Mouse (Mus musculus) adrenal gland, postnatal 10 days (tissue): Measurements from ENCODE around the gene Rhoc. TPM values are rescaled to one million over a fixed set of nuclear protein-coding genes. Genes with fewer than 3 reads are reported as not detected.
"Not testable (repeated sequence)": the region's sequence is repeated elsewhere in the genome, so short reads cannot be mapped to it uniquely, and the experiment has no call there.

Experiments
- DNase-seq: peaks from one replicate; pipeline ENCODE4 v3.0.0; 2021; ENCODE audit warnings: mixed read lengths
- total RNA-seq, 2 experiments: library from RNA; stranded (reverse); gene quantifications; 2 replicates each; pipeline ENCODE4 v1.2.3; 2021

The Rhoc gene
- total RNA-seq, 2 experiments from 2014 or later, result 156 to 166 TPM

- DNase-seq, result no peak
Observed at GRCm38 (mm10) chr3:104783971-104784500, 4.1 kb upstream of the Rhoc start.

GRCm38 (mm10) chr3:104785284-104785683, 2.9 kb upstream of the Rhoc start:
- no peak for DNase-seq

DNA sequence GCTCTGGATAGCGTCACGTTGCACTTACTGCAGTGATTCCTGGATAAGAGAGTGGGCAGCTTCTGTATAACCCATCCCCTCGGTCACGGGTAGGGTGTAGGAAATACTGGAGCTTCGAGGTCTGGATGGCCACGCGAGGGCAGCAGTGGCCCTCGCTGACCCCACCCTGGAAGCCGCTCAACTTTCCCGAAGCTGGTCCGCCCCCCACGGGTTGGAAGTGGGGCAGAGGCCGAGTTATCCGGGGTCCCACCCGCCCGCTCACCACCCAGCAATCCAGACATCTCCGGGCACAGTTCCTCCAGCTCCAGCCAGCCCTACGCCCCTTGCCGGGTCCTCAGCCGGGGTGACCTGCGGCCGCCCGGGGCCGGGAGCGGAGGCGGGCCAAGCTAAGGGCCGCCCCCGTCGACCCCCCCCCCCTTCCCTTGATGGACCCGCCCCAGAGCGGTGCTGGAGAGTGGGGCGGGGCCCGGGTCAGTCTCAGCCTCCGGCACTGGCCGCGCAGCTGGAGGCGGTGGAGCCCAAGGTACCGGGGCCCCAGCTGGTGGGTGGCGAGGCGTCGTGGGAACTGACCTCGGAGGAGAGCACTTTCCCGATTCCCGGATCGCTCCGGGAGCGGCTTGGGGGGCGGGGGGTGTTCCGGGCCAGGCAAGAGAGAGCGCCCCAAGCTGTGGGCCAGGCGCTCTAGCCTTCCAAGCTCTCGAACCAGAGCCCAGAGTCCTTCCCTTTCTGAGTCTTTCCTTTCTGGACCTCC, 561 bp downstream of the Rhoc start:
- DNase-seq, result peak; percentile 90

DNA sequence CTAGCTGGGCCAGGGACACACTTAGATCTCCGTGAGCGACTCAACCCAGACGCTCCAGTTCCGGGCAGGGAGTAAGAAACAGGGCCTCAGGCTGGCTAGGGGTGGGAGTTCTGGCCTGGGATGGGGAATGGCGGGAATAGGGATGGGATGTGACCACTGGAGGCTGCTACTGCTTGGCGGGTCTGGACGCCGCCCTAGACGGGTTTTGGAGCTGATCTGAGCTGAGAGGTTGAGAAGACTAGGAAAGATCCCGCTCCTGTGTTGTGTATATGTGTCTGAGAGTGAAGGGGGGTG, 1.1 kb downstream of the Rhoc start:
- DNase-seq, result peak; percentile 46

DNA sequence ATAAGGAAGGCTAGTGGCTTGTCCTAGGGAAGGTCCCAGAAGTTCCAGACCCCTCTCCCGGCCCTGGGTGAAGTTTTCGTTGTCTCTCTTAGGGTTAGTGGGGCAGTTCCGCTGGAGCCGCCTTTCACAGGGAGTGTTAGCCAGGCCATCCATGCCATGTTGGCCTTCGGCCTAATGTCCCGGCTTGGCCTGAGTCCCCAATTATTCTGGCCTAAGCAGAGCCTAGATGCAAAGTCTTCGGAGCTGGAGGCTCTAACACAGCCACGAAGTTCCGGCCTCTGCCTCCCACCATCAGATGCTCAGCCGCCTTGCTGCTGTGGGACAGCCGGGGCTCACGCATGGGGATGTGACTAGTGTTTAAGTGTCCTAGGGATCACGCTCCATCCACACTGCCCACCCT, 1.6 kb downstream of the Rhoc start:
- DNase-seq, result peak; percentile 81

GRCm38 (mm10) chr3:104790401-104790937, 2.3 kb downstream of the Rhoc start:
- peak; percentile 51 for DNase-seq

GRCm38 (mm10) chr3:104791017-104791416, 2.8 kb downstream of the Rhoc start:
- no peak for DNase-seq

GRCm38 (mm10) chr3:104791671-104792070, 3.5 kb downstream of the Rhoc start:
- no peak for DNase-seq

GRCm38 (mm10) chr3:104792360-104793270, 4.4 kb downstream of the Rhoc start:
- DNase-seq, result no peak

- DNase-seq, result peak; percentile 93
Observed at GRCm38 (mm10) chr3:104793871-104794828, 6.0 kb downstream of the Rhoc start.

GRCm38 (mm10) chr3:104794953-104795470, 6.8 kb downstream of the Rhoc start:
- DNase-seq, result no peak

DNA sequence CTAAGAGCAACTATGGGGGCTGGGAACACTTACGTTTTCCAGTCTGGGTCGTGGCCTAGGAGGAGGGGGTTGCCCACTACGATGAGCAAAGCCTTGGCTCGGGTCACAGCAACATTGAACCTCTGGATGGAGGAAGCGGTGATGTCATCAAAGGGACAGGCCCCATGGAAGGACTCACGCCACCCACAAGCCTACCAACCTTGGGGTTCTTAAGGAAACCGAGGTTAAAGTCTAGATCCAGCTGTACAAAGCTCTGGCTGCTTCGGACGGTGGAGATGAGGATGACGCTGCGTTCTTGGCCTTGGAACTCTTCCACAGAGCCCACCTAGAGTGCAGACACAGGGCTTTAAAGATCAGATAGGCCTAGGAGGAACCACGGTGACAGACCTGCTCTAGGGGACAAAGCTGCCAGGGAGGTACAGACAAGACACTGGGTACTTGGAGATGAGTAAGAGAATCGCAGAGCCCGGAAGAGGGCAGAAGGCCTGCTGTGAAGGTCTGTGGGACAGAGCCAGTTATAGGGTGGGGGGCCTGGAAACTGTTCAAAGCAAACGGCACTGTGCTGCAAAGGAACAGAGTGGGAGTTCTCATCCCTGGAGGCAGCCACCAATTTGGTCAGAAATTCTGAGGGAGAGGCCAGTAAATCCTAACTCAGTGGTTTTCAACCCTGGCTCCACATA, 7.6 kb downstream of the Rhoc start:
- peak; percentile 40 for DNase-seq

- no peak for DNase-seq
Observed at GRCm38 (mm10) chr3:104796430-104797082, 8.4 kb downstream of the Rhoc start.

DNA sequence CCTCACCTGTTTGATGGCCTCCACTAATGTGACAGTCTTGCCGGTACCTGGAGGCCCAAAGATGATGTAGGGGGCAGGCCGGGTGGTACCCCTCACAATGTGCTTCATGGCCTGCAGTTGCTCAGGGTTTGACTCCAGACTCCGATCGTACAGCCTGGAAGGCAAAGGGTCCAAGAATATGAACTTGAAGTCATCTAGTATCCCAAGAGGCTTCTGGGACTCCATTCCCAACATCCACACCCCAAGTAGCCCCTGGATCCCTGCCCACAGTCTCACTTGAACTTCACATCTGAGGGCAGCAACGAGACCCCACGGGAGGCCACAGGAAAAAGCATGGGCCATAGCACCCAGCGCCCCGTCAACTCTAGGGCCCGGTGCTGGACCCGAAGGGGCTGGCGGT, 12.5 kb downstream of the Rhoc start:
- no peak for DNase-seq

- DNase-seq, result no peak
Observed at GRCm38 (mm10) chr3:104801481-104801880, 13.3 kb downstream of the Rhoc start.

GRCm38 (mm10) chr3:104804312-104804711, 16.1 kb downstream of the Rhoc start:
- no peak for DNase-seq

- no peak for DNase-seq
Observed at GRCm38 (mm10) chr3:104805539-104805938, 17.4 kb downstream of the Rhoc start.

DNA sequence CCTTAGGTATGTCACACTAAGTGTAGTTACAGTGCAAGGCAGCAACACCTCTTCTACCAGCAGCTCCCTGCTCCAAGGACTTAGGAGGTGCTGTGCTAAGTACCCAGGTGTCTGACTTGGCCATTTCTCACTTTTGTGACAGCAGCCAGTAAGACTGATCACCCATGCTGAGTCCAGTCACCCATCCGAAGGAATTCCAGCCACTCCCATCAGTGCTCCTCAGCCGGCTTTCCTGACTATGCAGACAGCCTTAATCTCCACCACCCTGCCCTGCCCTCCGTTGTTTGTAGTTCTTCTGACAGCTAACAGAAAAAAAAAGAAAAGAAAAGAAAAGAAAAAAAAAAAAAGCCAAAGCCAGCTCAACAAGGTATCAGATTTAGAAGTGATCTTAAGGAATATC, 23.6 kb downstream of the Rhoc start:
- DNase-seq, result no peak

DNA sequence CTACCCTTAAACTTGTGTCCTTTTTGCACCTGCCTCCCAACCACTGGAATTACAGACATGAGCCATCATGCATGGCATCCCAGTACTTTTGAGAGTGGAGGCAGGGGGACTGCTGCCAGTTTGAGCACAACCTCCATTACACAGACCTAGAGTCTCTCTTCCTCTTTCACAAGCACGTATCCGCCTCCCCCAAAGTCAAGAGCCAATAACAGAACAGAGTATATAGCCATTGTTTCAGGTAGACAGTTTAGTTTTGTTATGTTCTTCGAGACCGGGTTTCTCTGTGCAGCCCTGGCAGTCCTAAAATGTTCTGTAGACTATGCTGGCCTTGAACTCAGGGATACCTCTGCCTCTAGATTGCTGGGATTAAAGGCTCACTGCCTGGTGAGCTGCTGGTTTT, 24.1 kb downstream of the Rhoc start:
- DNase-seq, result no peak

GRCm38 (mm10) chr3:104813227-104813626, 25.1 kb downstream of the Rhoc start:
- not testable (repeated sequence) for DNase-seq
